Mouse (Mus musculus): ENCODE data around the gene Thnsl2. TPM values are rescaled to one million over a fixed set of nuclear protein-coding genes. Genes with fewer than 3 reads are reported as not detected.

The Thnsl2 gene
- total and polyA plus RNA-seq, 3 experiments: 3.4 to 6.0 (median 4.1) TPM

DNA sequence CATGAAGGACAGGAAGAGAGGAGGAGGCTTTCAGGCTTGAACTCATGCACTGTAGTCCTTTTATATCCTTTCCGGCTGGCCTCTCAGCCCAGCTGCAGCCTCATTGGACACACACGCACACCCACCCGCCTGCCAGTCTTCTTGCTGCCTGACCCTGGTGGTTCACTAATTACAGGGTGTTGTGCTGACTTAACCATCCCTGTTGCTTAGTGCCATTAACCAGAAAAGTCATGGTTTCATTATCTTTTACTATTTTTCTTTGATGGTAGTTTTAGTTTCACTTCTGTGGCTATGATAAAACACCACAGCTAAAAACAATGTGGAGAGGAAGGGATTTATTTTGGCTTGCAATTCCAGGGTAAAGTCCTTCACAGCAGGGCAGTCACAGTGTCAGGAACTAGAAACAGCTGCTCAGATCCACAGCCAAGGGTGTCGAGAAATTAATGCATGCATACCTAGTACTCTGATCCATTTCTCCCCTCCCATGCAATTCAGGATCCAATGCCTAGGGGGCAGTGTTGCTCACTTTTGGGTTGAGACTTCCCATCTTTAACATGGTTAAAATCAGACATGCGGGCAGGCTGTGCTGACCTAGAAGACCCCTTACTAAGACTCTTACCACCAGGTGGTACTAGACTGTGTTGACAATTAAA, 12.6 kb upstream of the Thnsl2 start:
- H3K27ac ChIP-seq: no peak overlapping the region
- intact Hi-C loops (cut with DNase I): loop anchor here (1.0 kb wide), 1 partner anchor 27 kb away; no protein-coding TSS in a partner anchor
- TF ChIP-seq EP300 (IDR thresholded peaks at IDR 0.05; ENCODE audit: insufficient read depth, low read depth, low read length) (no peak), CTCF (IDR thresholded peaks at IDR 0.05) (peak; percentile 60)
- no peak for DNase-seq
- no peak overlapping the region for H3K9ac ChIP-seq (ENCODE audit: low read depth, low read length)
- 76% methylated on average over 5 of the region's 5 CpGs for WGBS
- H3K4me3 ChIP-seq: no peak overlapping the region
- H3K79me2 ChIP-seq (replicated peaks; ENCODE audit: control insufficient read depth, insufficient read depth, low read length): no peaks in the 10 kb centered on the region
- no peaks in the 10 kb centered on the region for H3K27me3 ChIP-seq (ENCODE audit: control insufficient read depth, insufficient read depth, low read length)
- H3K4me1 ChIP-seq (ENCODE audit: control insufficient read depth, insufficient read depth, low read length): no peaks in the 10 kb centered on the region
- H3K36me3 ChIP-seq (ENCODE audit: control insufficient read depth, insufficient read depth, low read length): no peaks in the 10 kb centered on the region

DNA sequence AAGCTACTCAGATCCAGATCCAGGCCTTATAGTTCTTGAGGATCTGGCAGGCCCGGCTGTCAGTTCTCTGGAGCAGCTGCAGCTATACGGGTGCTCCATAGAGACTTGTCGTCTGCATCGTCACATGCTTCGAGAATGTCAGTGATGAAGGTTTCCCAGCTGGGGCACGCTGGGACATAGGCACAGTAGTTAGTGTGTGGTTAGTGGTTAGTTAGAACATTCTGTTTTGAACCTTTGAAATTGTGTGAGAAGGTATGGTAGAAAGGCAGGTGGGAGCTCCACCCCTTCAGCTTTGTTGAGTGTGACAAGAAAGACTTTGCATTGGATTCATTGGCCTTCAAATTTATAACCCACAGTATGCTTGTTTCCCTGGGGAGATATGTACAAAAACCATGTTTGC, 10.6 kb upstream of the Thnsl2 start:
- no peaks in the 10 kb centered on the region for H3K79me2 ChIP-seq (replicated peaks; ENCODE audit: control insufficient read depth, insufficient read depth, low read length)
- TF ChIP-seq EP300 (IDR thresholded peaks at IDR 0.05; ENCODE audit: insufficient read depth, low read depth, low read length): no peak
- no peak for TF ChIP-seq CTCF (IDR thresholded peaks at IDR 0.05)
- TF ChIP-seq POLR2A (IDR thresholded peaks at IDR 0.05; ENCODE audit: insufficient read depth, low read depth, low read length): no peak
- 75% methylated on average over 6 of the region's 6 CpGs for WGBS
- DNase-seq: no peak
- intact Hi-C loops (cut with DNase I): no loop called here
- H3K9ac ChIP-seq (ENCODE audit: low read depth, low read length): no peak overlapping the region
- no peak overlapping the region for H3K27ac ChIP-seq
- H3K36me3 ChIP-seq (ENCODE audit: control insufficient read depth, insufficient read depth, low read length): no peaks in the 10 kb centered on the region
- no peak overlapping the region for H3K4me3 ChIP-seq
- H3K4me1 ChIP-seq (ENCODE audit: control insufficient read depth, insufficient read depth, low read length): no peaks in the 10 kb centered on the region
- H3K27me3 ChIP-seq (ENCODE audit: control insufficient read depth, insufficient read depth, low read length): no peaks in the 10 kb centered on the region

DNA sequence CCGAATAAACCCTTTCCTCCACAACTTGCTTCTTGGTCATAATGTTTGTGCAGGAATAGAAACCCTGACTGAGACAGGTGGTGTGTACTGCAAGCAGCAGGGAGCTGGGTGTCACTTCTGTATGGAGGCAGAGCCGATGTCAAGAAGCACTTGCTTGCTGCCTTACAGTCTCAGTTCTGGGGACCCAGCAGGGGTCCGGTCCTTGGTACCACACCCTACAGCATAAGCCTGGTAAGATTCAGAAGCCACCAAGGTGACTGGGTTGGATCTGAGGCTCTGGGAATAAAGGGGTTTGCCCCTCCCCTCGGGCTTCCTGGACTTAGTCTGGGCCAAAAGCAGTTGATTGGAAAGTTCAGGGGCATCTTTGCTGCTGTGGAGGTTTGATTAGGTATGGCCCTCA, 9.2 kb upstream of the Thnsl2 start:
- Histone ChIP-seq H3K27ac (no peak overlapping the region), H3K36me3 (ENCODE audit: control insufficient read depth, insufficient read depth, low read length) (no peaks in the 10 kb centered on the region), H3K4me3 (no peak overlapping the region), H3K4me1 (ENCODE audit: control insufficient read depth, insufficient read depth, low read length) (no peaks in the 10 kb centered on the region), H3K79me2 (replicated peaks; ENCODE audit: control insufficient read depth, insufficient read depth, low read length) (no peaks in the 10 kb centered on the region), H3K9ac (ENCODE audit: low read depth, low read length) (no peak overlapping the region), H3K27me3 (ENCODE audit: control insufficient read depth, insufficient read depth, low read length) (no peaks in the 10 kb centered on the region)
- no peak for DNase-seq
- intact Hi-C loops (cut with DNase I): no loop called here
- TF ChIP-seq POLR2A (IDR thresholded peaks at IDR 0.05; ENCODE audit: insufficient read depth, low read depth, low read length): no peak
- 77% methylated on average over 4 of the region's 4 CpGs for WGBS

DNA sequence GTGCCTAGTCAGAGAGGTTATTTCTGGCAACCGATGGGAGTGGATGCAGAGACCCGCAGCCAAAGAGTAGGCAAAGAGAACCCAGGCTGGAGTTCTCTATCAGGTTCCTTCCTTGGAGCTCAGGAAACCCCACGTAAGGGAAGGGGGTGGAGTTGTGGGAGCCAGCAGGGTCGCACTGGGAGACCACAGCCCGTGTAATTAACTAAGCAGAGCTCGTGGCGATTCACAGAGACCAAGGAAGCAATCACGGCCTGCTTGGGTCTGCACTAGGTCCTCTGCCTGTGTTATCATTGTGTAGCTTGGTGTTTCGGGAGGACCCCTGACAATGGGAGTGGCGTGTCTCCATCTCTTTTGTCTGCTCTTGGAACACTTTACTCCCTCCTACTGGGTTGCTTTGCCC, 6.9 kb upstream of the Thnsl2 start:
- 58% methylated on average over 10 of the region's 10 CpGs for whole genome bisulfite sequencing
- Histone ChIP-seq H3K4me1 (ENCODE audit: control insufficient read depth, insufficient read depth, low read length) (no peaks in the 10 kb centered on the region), H3K27me3 (ENCODE audit: control insufficient read depth, insufficient read depth, low read length) (no peaks in the 10 kb centered on the region), H3K4me3 (no peak overlapping the region), H3K27ac (no peak overlapping the region), H3K79me2 (replicated peaks; ENCODE audit: control insufficient read depth, insufficient read depth, low read length) (no peaks in the 10 kb centered on the region), H3K9ac (ENCODE audit: low read depth, low read length) (no peak overlapping the region), H3K36me3 (ENCODE audit: control insufficient read depth, insufficient read depth, low read length) (no peaks in the 10 kb centered on the region)
- DNase-seq: no peak
- intact Hi-C loops (cut with DNase I): no loop called here
- TF ChIP-seq POLR2A (IDR thresholded peaks at IDR 0.05; ENCODE audit: insufficient read depth, low read depth, low read length) (no peak), EP300 (IDR thresholded peaks at IDR 0.05; ENCODE audit: insufficient read depth, low read depth, low read length) (no peak), CTCF (IDR thresholded peaks at IDR 0.05) (no peak)

DNA sequence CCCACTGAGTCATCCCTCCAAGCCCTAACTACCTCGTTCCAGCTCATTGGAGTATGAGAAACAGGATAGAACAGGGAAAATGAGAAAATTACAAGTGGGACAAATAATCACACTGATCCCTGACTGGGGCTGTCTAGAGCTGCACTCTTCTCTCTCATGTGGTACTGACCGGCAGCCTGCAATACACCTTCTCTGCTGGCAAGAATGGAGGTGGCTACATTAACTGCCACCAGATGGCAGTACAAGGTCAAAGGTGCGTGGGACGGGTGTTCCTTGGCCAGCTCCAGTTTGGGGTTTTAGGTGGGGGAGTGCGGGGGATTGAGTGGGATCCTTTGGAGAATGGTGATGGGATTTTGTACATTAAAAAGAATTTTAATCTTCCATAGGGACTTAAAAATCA, 5.3 kb upstream of the Thnsl2 start:
- no peak overlapping the region for H3K27ac ChIP-seq
- H3K4me1 ChIP-seq (ENCODE audit: control insufficient read depth, insufficient read depth, low read length): no peaks in the 10 kb centered on the region
- 14% methylated on average over 5 of the region's 5 CpGs for WGBS
- no peak overlapping the region for H3K9ac ChIP-seq (ENCODE audit: low read depth, low read length)
- intact Hi-C loops (cut with DNase I): loop anchor here (1.0 kb wide), 1 partner anchor 655 kb away; no protein-coding TSS in a partner anchor
- no peaks in the 10 kb centered on the region for H3K27me3 ChIP-seq (ENCODE audit: control insufficient read depth, insufficient read depth, low read length)
- H3K4me3 ChIP-seq: no peak overlapping the region
- DNase-seq: peak; percentile 42 to 51
- no peaks in the 10 kb centered on the region for H3K79me2 ChIP-seq (replicated peaks; ENCODE audit: control insufficient read depth, insufficient read depth, low read length)
- TF ChIP-seq POLR2A (IDR thresholded peaks at IDR 0.05; ENCODE audit: insufficient read depth, low read depth, low read length): no peak
- TF ChIP-seq CTCF (IDR thresholded peaks at IDR 0.05): peak; percentile 82
- TF ChIP-seq EP300 (IDR thresholded peaks at IDR 0.05; ENCODE audit: insufficient read depth, low read depth, low read length): peak; percentile 58; the same call in 1 of the 2 replicates
- no peaks in the 10 kb centered on the region for H3K36me3 ChIP-seq (ENCODE audit: control insufficient read depth, insufficient read depth, low read length)

DNA sequence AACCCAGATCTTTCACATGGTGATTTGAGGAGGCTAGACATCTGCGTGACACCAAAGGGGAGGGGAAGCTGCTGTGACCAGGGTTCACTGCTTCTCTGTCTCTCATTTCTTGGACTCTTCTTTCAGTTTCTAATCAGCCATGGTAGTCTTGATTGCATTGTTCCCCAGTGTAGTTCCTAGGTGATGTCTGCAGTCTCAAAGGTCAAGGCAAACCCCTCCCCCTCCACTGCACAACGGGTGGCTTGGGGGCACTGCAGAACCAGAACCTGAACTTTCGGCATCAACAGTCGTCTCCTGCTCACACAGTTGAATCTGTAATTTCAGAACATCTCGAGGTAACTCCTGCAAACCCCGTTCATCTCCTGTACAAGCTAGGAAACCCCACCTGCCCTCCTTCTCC, 4.1 kb upstream of the Thnsl2 start:
- Histone ChIP-seq H3K27me3 (ENCODE audit: control insufficient read depth, insufficient read depth, low read length) (no peaks in the 10 kb centered on the region), H3K79me2 (replicated peaks; ENCODE audit: control insufficient read depth, insufficient read depth, low read length) (no peaks in the 10 kb centered on the region), H3K36me3 (ENCODE audit: control insufficient read depth, insufficient read depth, low read length) (no peaks in the 10 kb centered on the region), H3K9ac (ENCODE audit: low read depth, low read length) (no peak overlapping the region), H3K4me3 (no peak overlapping the region), H3K27ac (no peak overlapping the region), H3K4me1 (ENCODE audit: control insufficient read depth, insufficient read depth, low read length) (peaks cover under 1% of the 10 kb centered on the region; the same call in 1 of the 2 replicates)
- no peak for DNase-seq
- intact Hi-C loops (cut with DNase I): no loop called here
- 74% methylated on average over 6 of the region's 6 CpGs for WGBS
- TF ChIP-seq EP300 (IDR thresholded peaks at IDR 0.05; ENCODE audit: insufficient read depth, low read depth, low read length) (no peak), POLR2A (IDR thresholded peaks at IDR 0.05; ENCODE audit: insufficient read depth, low read depth, low read length) (no peak), CTCF (IDR thresholded peaks at IDR 0.05) (no peak)
